Mouse (Mus musculus): Measurements from ENCODE around the gene Ube2j1.

Ube2j1 gene

DNA sequence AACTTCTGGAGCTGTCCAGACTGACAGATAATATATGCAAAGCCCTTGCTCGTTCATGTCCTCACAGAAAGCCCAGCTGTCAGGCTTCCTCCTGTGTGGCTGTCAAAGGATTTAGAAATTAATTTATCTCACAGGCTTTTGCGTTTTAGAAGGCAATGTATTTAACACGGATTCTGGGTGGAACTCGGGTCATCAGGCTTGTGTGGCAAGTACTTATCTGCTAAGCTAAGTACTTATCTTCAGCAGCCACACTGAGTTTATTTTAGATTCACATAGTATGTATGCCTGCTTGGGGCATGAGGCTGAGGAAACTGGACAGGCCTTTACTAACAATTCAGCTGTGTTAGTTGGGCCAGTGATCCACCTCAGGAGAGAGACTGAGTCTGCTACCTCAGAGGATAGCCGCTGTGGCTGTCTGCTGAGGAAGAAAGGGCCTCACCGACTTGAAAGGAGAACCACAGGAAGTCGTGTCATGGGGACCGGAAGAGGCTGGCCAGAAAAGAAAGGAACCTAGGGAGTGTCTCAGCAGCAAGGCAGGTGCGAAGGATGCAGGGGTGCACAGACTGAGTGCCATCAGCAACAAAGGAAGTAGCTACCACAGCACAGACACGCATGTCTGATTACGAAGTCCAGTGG lies 41.4 kb downstream of the Ube2j1 start:
- DNase-seq, result no peak

DNA sequence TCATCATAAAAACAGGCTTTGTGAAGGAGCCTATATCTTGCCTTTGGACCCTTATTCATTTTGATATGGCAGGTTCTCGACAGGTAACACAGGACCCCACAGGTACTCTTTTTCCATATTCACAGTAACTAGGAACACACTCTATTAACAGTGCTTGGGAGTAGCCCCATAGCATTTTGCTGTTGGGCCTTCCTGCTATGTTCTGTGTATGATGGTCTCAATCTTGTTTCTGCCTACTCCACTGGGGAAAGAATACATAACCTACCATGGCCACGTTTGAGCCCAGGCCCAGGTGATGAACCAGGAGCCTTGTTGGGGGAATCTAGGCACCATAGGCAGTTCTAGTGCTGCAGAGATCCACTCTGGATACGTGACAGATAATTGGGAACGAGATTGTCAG lies 43.2 kb downstream of the Ube2j1 start:
- DNase-seq, result no peak

DNA sequence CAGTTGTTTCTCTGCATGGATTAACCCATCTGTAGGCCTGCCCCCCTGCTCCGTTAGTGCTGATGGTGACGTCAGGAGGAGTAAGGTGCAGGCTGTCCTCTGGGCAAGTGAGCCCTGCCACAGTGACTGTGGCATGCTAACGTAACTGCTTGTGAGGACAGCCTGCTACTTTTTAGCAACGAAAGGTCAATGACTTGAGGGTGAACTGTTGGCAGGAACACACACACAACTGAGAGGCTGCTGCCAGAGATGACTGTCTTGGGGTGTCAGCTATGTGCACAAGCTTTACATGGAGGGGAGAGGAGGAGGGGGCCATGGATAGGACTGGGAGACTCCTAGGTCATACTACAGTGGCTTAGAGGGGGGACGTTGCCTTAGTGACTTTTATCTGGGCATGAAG lies 43.6 kb downstream of the Ube2j1 start:
- DNase-seq, result no peak

GRCm38 (mm10) chr4:33075776-33076524 lies 44.7 kb downstream of the Ube2j1 start:
- DNase-seq, result no peak

GRCm38 (mm10) chr4:33077161-33077560 lies 45.9 kb downstream of the Ube2j1 start:
- no peak for DNase-seq

DNA sequence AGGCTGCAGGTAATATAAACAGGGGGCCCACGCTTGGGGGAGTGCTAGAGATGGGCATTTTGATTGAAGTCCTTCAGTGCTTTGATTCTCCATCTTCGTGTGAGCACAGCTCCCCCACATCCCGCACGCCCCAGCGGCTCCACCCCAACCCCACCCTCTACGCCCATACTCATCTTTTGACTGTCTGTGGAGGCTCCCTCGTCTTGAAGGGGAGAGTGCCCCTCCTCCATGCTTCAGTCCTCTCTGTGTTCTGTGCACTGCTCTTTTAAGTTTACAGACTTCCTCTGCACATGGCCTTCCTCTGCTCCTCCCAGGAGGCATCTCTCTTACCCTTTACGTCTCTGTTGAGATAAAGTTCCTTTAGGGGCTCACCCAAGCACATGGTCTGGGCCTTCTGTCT lies 46.5 kb downstream of the Ube2j1 start:
- DNase-seq, result no peak

DNA sequence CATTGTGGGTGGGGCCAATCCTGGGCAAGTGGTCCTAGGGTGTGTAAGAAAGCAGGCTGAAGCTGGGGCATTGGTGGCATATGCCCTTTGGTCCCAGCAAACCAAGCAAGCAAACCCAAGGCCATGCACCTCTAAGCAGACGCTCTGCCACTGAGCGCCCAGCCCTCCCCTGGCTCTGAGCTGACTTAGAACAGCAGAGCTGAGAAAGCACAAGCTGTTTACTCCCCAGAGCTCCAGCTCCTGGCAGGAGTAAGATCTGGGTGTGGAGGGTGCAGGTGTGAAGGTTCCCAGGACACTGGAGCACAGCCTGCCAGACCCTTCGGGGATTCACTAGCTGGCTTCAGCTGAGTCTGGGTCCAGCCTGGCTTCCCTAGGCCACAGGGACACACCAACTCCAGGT lies 47.3 kb downstream of the Ube2j1 start:
- DNase-seq, result no peak

DNA sequence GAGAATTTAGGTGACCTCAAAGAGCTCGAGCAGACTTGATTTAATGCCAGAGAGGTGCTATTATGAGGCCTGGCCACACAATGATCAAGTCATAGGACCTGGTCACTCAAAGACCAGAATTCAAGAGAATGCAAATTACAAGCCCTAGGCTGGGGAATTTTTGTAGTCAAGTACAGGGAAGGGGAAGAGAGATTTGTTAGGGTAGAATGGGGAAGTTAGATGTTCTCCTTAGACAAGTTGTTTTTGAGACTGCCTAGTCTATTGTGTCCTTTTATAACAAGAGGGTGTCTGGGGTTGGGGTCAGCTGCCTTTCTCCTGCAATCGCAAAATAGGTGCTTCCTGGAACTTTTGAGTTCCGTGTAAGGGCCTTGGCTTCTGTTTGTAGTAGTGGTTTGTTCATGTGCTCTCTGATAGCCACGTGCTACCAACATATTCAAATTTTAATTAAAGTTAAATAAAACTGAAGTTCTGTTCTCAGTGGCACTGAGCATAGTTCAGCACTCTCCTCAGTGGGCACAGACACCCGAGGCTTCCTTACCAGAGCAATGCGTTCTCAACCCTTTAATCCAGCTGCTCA lies 68.0 kb downstream of the Ube2j1 start:
- DNase-seq, result no peak

Data from kidney, postnatal 14 days (tissue).